Mouse (Mus musculus) limb, embryonic 11.5 days (tissue): ENCODE data around the gene Ogg1. TPM values are rescaled to one million over a fixed set of nuclear protein-coding genes. Genes with fewer than 3 reads are reported as not detected.

Experiments
- ATAC-seq: fragments of 200-750 bp; cut with Nextera tagmentation; 2 replicates; pipeline ENCODE4 v1.8.0; 2017; ENCODE audit warnings: low read depth; ENCODE audit not compliant: insufficient number of reproducible peaks, low FRiP score, low TSS enrichment
- DNase-seq: peaks from one replicate; pipeline ENCODE4 v3.0.0-alpha.2; 2015; ENCODE audit warnings: low spot score
- H3K27ac ChIP-seq: fragments of 300-500 bp; sonication (generic); replicated peaks from 2 replicates; pipeline ENCODE4 v1.5.1; 2014; ENCODE audit warnings: low read depth, mild to moderate bottlenecking, low read length
- H3K27me3 ChIP-seq: fragments of 300-500 bp; sonication (generic); 2 replicates; pipeline ENCODE4 v1.6.1; 2014; ENCODE audit warnings: mild to moderate bottlenecking, low read length, mixed read lengths; ENCODE audit not compliant: control insufficient read depth, insufficient read depth
- H3K36me3 ChIP-seq: fragments of 300-500 bp; sonication (generic); 2 replicates; pipeline ENCODE4 v1.6.1; 2014; ENCODE audit warnings: mild to moderate bottlenecking, low read length, moderate library complexity, mixed read lengths; ENCODE audit not compliant: control insufficient read depth, insufficient read depth
- H3K4me1 ChIP-seq: fragments of 300-500 bp; sonication (generic); 2 replicates; pipeline ENCODE4 v1.6.1; 2014; ENCODE audit warnings: low read length, mixed read lengths; ENCODE audit not compliant: control insufficient read depth, insufficient read depth
- H3K4me2 ChIP-seq: fragments of 300-500 bp; sonication (generic); 2 replicates; pipeline ENCODE4 v1.6.1; 2014; ENCODE audit warnings: low read depth, mild to moderate bottlenecking, moderate library complexity; ENCODE audit not compliant: severe bottlenecking
- H3K4me3 ChIP-seq: fragments of 300-500 bp; sonication (generic); 2 replicates; pipeline ENCODE4 v1.5.1; 2014; ENCODE audit warnings: low read depth, low read length
- H3K9ac ChIP-seq: fragments of 300-500 bp; sonication (generic); 2 replicates; pipeline ENCODE4 v1.6.1; 2014; ENCODE audit warnings: mild to moderate bottlenecking, low read length
- H3K9me3 ChIP-seq: fragments of 300-500 bp; sonication (generic); 2 replicates; pipeline ENCODE4 v1.6.1; 2016; ENCODE audit warnings: low read length; ENCODE audit not compliant: control insufficient read depth
- WGBS: fragments of 180-500 bp; shearing (Covaris S2); extraction: QIAGEN DNeasy Blood & Tissue Kit; methylation state at CpG from one replicate; pipeline ENCODE4 v1.1.7; 2014; 5-methylcytosine and 5-hydroxymethylcytosine counted together
- polyA plus RNA-seq: library from polyadenylated mRNA; unstranded; fragments of >200 nt; fragmentation: Nextera tagmentation; extraction: Ambion mirVana; gene quantifications from 2 replicates; pipeline ENCODE4 v1.2.1, GENCODE M21; 2014

The Ogg1 gene
- polyA plus RNA-seq, 1 experiment from 2014 or later: 15.1 TPM

DNA sequence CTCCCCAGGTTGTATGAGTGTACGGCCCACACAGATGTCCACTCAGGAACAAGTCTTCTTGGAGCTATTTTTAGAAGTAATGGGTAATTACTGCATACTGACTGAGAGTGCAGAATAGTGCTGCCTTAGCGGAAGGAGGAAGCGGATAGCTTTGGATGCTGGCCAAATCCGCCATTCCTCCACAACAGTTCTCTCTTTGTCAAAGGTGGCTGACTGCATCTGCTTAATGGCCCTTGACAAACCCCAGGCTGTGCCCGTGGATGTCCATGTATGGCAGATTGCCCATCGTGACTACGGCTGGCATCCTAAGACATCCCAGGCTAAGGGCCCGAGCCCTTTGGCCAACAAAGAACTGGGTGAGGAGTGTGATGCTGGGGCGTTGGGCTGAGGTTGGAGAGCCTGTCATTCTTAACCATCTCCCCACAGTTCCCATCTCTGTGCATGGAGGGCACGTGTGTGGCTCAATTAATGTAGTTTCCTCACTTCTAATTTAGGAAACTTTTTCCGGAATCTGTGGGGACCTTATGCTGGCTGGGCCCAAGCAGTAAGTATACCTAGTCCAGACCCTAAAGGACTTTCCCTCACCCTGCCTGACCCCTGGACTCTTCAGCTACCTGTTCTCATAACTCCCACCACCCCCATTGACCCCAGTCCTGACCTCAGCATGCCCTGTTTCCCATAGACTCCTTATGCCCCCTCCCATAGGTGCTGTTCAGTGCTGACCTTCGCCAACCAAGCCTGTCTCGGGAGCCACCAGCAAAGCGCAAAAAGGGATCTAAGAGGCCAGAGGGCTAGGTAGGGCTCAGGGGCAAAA lies 6.6 kb downstream of the Ogg1 start:
- no peaks in the 10 kb centered on the region for H3K9me3 ChIP-seq
- no peak overlapping the region for H3K4me3 ChIP-seq
- no peak overlapping the region for H3K4me2 ChIP-seq
- H3K9ac ChIP-seq: no peak overlapping the region
- ATAC-seq (no peak), DNase-seq (no peak)
- peaks cover 13% of the 10 kb centered on the region for H3K36me3 ChIP-seq
- H3K4me1 ChIP-seq: no peaks in the 10 kb centered on the region
- H3K27ac ChIP-seq: no peak overlapping the region
- WGBS: 90% methylated on average over 14 of the region's 14 CpGs
- no peaks in the 10 kb centered on the region for H3K27me3 ChIP-seq

DNA sequence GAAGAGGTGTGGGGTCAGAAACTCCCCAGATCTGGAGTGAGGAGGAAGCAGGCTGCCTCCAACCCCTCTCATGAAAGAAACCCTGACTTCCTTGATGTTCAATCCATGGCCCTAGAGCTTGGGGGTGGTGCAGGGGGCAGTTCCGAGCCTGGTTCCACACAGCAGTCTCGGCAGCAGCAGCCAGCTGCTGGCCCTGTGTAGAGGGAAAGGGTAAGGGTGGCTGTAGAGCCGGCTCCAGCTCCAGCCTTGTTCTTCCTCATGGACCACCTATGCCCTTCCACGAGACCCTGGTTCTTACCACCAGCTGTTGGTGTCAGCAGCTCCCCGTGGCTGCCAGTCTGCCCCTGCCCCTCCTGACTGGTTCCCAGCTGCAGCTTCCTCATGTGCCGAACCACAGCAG lies 7.4 kb downstream of the Ogg1 start:
- Histone ChIP-seq H3K27ac (no peak overlapping the region), H3K4me1 (no peaks in the 10 kb centered on the region), H3K27me3 (no peaks in the 10 kb centered on the region), H3K4me2 (no peak overlapping the region), H3K4me3 (no peak overlapping the region), H3K36me3 (peaks cover 13% of the 10 kb centered on the region), H3K9ac (no peak overlapping the region), H3K9me3 (no peaks in the 10 kb centered on the region)
- no peak for DNase-seq
- ATAC-seq: no peak
- WGBS: 77% methylated on average over 6 of the region's 6 CpGs

- Histone ChIP-seq H3K9ac (no peak overlapping the region), H3K9me3 (no peaks in the 10 kb centered on the region), H3K4me3 (no peak overlapping the region), H3K27ac (no peak overlapping the region), H3K4me2 (no peak overlapping the region), H3K27me3 (no peaks in the 10 kb centered on the region), H3K4me1 (no peaks in the 10 kb centered on the region), H3K36me3 (peaks cover 13% of the 10 kb centered on the region)
- ATAC-seq: no peak
- WGBS: 75% methylated on average over 8 of the region's 8 CpGs
- DNase-seq: no peak
Measured at GRCm38 (mm10) chr6:113336852-113337620, 10.3 kb downstream of the Ogg1 start.

- ATAC-seq: no peak
- Histone ChIP-seq H3K9ac (no peak overlapping the region), H3K4me2 (no peak overlapping the region)
Measured at GRCm38 (mm10) chr6:113341574-113341973, 14.8 kb downstream of the Ogg1 start.

GRCm38 (mm10) chr6:113342297-113342696 lies 15.5 kb downstream of the Ogg1 start:
- H3K27me3 ChIP-seq: no peaks in the 10 kb centered on the region
- H3K9ac ChIP-seq: no peak overlapping the region
- peaks cover 10% of the 10 kb centered on the region for H3K4me1 ChIP-seq
- no peaks in the 10 kb centered on the region; the same call in 1 of the 2 replicates for H3K36me3 ChIP-seq
- H3K27ac ChIP-seq: no peak overlapping the region
- WGBS: 68% methylated on average over 3 of the region's 7 CpGs
- H3K9me3 ChIP-seq: no peaks in the 10 kb centered on the region
- DNase-seq (no peak), ATAC-seq (no peak)
- H3K4me3 ChIP-seq: no peak overlapping the region
- peak overlapping the region; percentile 80; the same call in 1 of the 2 replicates for H3K4me2 ChIP-seq

More at GRCm38 (mm10) chr6:113341574-113341973, 14.8 kb downstream of the Ogg1 start:
- no peak for DNase-seq
- no peaks in the 10 kb centered on the region for H3K9me3 ChIP-seq
- peaks cover 10% of the 10 kb centered on the region for H3K4me1 ChIP-seq
- no peaks in the 10 kb centered on the region for H3K27me3 ChIP-seq
- no peaks in the 10 kb centered on the region; the same call in 1 of the 2 replicates for H3K36me3 ChIP-seq
- H3K27ac ChIP-seq: no peak overlapping the region
- WGBS: 82% methylated on average over 6 of the region's 6 CpGs
- no peak overlapping the region for H3K4me3 ChIP-seq

DNA sequence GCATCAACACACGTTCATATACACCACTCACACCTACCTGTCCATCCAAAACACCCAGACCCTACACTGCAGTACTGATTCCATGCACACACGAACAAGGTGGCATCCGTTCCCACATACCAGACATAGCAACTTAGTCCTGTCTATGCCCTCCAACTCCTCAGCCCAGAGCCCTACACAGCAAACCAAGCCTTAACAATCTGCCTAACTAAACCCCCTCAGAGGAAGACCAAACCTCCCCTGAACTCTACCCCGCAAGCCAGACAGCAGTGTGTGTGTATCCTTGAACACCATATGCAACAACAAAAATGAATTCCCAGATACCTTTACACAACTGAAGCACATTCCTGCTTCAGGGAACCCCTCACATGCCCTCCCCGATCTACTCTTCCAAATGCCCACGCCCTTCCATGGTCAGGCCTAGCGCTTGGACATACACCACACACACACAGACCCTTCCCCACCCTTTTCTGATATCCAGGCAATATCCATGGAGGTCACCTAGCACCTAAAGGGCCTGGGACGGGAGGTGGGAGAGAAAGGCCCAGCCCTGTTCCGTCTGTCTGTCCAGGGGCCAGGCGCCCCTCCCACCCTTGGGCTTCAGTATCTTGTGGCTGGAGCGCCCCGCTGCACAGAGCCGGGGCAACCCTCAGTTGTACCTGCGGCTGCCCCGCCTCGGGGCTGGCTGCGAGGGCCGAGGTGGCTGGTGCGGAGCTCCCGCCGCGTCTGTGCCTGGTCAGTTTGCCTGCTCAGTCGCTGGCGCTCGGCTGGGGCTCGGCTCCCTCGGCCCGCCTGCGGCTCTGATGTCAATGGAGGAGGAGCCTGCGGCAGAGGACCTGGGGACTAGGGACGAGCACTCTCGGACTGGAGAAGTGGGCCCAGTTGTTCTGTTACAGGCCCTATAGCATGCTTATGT lies 16.7 kb downstream of the Ogg1 start, which contains the start of gene Camk1:
TSS of gene Camk1 (minus strand) at position 808 of the 916 bp plus-strand sequence.
- H3K9ac ChIP-seq: peak within 1 kb of the TSS; percentile 83
- ATAC-seq: peak; percentile 79
- no peaks in the 10 kb centered on the region for H3K36me3 ChIP-seq
- 16% methylated on average over 32 of the region's 32 CpGs for WGBS
- H3K4me2 ChIP-seq: peak within 1 kb of the TSS; percentile 80
- peak; percentile 76 for DNase-seq
- H3K4me3 ChIP-seq: peak within 1 kb of the TSS; percentile 50
- H3K4me1 ChIP-seq: peaks cover 10% of the 10 kb centered on the region
- no peaks in the 10 kb centered on the region for H3K9me3 ChIP-seq
- no peak within 1 kb of the TSS for H3K27ac ChIP-seq
- H3K27me3 ChIP-seq: no peaks in the 10 kb centered on the region

DNA sequence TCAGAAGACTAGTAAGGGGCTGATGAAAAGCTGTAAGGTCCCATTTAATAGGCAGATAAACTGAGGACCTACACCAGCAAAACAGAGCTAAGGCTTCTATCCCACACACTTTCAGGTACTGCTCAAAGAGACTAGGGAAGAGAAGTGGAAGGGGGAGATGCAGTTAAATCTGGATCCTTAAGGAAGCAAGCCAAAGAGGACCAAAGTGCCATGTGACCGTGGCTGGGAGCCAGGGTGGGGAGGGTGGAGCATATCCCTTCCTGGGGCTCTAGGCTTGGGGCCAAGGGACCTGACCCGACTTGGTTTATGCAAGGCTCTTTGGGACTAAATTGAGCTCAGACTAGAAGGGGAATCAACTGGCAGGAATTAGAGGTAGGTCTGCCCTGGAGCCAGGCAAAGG lies 17.5 kb downstream of the Ogg1 start:
- Histone ChIP-seq H3K4me1 (peaks cover 10% of the 10 kb centered on the region), H3K9me3 (no peaks in the 10 kb centered on the region), H3K27ac (no peak overlapping the region), H3K9ac (no peak overlapping the region; the same call in 1 of the 2 replicates), H3K4me2 (0 out of 2 replicates have a peak overlapping the region, but pooled peaks have one; percentile 80), H3K27me3 (no peaks in the 10 kb centered on the region), H3K4me3 (no peak overlapping the region), H3K36me3 (no peaks in the 10 kb centered on the region)
- 54% methylated on average over 2 of the region's 2 CpGs for WGBS
- DNase-seq (no peak), ATAC-seq (no peak)

DNA sequence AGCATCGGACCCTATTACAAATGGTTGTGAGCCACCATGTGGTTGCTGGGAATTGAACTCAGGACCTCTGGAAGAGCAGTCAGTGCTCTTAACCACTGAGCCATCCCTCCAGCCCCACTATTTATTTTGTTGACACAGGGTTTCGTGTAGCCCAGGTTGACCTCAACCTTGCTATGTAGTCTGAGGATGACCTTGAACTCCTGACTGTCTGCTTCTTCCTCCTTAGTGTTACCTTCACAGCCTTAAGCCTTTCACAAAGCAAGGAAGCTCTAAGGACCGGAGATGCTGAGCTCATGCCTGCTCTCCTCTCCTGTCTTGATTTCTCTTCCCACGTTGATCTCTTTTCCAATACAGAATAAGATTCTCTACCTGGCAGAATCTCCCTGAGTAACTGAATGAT lies 20.1 kb downstream of the Ogg1 start:
- 87% methylated on average over 4 of the region's 4 CpGs for WGBS
- H3K27me3 ChIP-seq: no peaks in the 10 kb centered on the region
- no peak for ATAC-seq

More for the DNA sequence above, 20.1 kb downstream of the Ogg1 start:
- Histone ChIP-seq H3K9me3 (no peaks in the 10 kb centered on the region), H3K27ac (no peak overlapping the region), H3K4me3 (no peak overlapping the region), H3K36me3 (no peaks in the 10 kb centered on the region), H3K9ac (no peak overlapping the region), H3K4me2 (no peak overlapping the region), H3K4me1 (peaks cover 10% of the 10 kb centered on the region)
- no peak for DNase-seq
